Mouse (Mus musculus) testis, adult 2 months (tissue): ENCODE measurements around the gene Sim2. TPM values are rescaled to one million over a fixed set of nuclear protein-coding genes. Genes with fewer than 3 reads are reported as not detected.

Source experiments
- H3K27ac ChIP-seq: fragments of 200-500 bp; 2 replicates; pipeline ENCODE4 v1.5.1; 2012; ENCODE audit warnings: low read depth, low read length; ENCODE audit not compliant: control insufficient read depth, insufficient read depth
- H3K27me3 ChIP-seq: fragments of 200-500 bp; 2 replicates; pipeline ENCODE4 v1.6.1; 2012; ENCODE audit warnings: mild to moderate bottlenecking, low read length, moderate library complexity; ENCODE audit not compliant: control insufficient read depth, insufficient read depth
- H3K36me3 ChIP-seq: fragments of 200-500 bp; 2 replicates; pipeline ENCODE4 v1.6.1; 2012; ENCODE audit warnings: mild to moderate bottlenecking, low read length; ENCODE audit not compliant: control insufficient read depth, insufficient read depth
- H3K4me1 ChIP-seq: fragments of 200-500 bp; 2 replicates; pipeline ENCODE4 v1.6.1; 2012; ENCODE audit warnings: low read length; ENCODE audit not compliant: control insufficient read depth, insufficient read depth
- H3K4me3 ChIP-seq: fragments of 200-500 bp; 2 replicates; pipeline ENCODE4 v1.5.1; 2012; ENCODE audit warnings: low read depth, mild to moderate bottlenecking, low read length, moderate library complexity, mixed read lengths; ENCODE audit not compliant: control insufficient read depth
- CTCF ChIP-seq: fragments of 200-500 bp; IDR thresholded peaks from 2 replicates; pipeline ENCODE4 v1.5.1; 2012; ENCODE audit warnings: low read depth, mild to moderate bottlenecking, inconsistent platforms, low read length, moderate library complexity; ENCODE audit not compliant: control insufficient read depth, insufficient read depth, insufficient replicate concordance
- POLR2A ChIP-seq: fragments of 200-500 bp; IDR thresholded peaks from 2 replicates; pipeline ENCODE4 v1.6.1; 2012; ENCODE audit warnings: low read depth, mild to moderate bottlenecking, inconsistent platforms, low read length, moderate library complexity; ENCODE audit not compliant: control insufficient read depth
- polyA plus RNA-seq: library from polyadenylated mRNA; depleted of rRNA; stranded (reverse); fragments of >200 nt; gene quantifications from 2 replicates; pipeline ENCODE4 v1.2.3, GENCODE M21; 2012; rRNA removed

Gene Sim2
- polyA plus RNA-seq, 1 experiment, result 0.06 TPM

GRCm38 (mm10) chr16:94170218-94170617 is 85.5 kb downstream of the Sim2 start:
- no peak overlapping the region for H3K4me3 ChIP-seq
- H3K36me3 ChIP-seq, result no peaks in the 10 kb centered on the region
- no peaks in the 10 kb centered on the region for H3K4me1 ChIP-seq
- no peaks in the 10 kb centered on the region for H3K27me3 ChIP-seq
- TF ChIP-seq CTCF, result no peak
- TF ChIP-seq POLR2A, result no peak
- no peak overlapping the region for H3K27ac ChIP-seq

DNA sequence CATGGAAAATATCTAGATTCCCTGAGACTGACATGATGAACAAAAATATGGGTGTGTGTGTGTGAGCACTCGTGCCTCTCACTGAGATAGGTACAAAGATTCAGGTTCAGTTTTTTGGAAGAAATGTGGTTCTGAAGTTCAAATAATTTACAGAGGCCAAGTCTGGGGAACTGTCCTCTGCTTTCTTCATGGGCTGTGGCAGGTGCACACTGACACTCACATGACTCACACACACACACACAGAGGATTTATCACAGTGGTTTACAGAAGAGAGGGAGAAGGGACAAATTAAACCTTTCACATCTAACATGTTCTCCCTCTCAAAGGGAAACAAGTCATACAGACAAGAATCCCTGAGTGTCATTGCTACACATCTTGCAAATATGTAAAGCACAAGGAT is 88.6 kb downstream of the Sim2 start:
- no peaks in the 10 kb centered on the region for H3K4me1 ChIP-seq
- TF ChIP-seq POLR2A (no peak), CTCF (no peak)
- no peak overlapping the region for H3K4me3 ChIP-seq
- no peaks in the 10 kb centered on the region for H3K27me3 ChIP-seq
- no peak overlapping the region for H3K27ac ChIP-seq
- no peaks in the 10 kb centered on the region for H3K36me3 ChIP-seq

GRCm38 (mm10) chr16:94175366-94175986 is 90.7 kb downstream of the Sim2 start:
- Histone ChIP-seq H3K36me3 (no peaks in the 10 kb centered on the region), H3K27me3 (no peaks in the 10 kb centered on the region), H3K4me1 (no peaks in the 10 kb centered on the region), H3K27ac (no peak overlapping the region), H3K4me3 (no peak overlapping the region)
- TF ChIP-seq CTCF, result no peak

Other genes with a start within 250 kb of the Sim2 start
- gene Chaf1b, start 201.0 kb upstream of the Sim2 start, polyA plus RNA-seq, result 9.3 and 10.1 TPM in 2 replicates
- gene Cldn14, start 76.1 kb upstream of the Sim2 start, polyA plus RNA-seq, result 1.0 and 2.3 TPM in 2 replicates
- gene Hlcs, start 228.6 kb downstream of the Sim2 start, polyA plus RNA-seq, result 3.5 TPM in 2 replicates
- 0.06 TPM in 1 of 2 replicates, not detected in the other for gene Ripply3, start 243.5 kb downstream of the Sim2 start, polyA plus RNA-seq